Mouse (Mus musculus): ENCODE measurements around the gene Rab11fip2. TPM values are rescaled to one million over a fixed set of nuclear protein-coding genes. Genes with fewer than 3 reads are reported as not detected.

Gene Rab11fip2
- total and polyA plus RNA-seq, 3 experiments: 4.2 to 114 (median 4.9) TPM

GRCm38 (mm10) chr19:59887866-59888265, 55.6 kb downstream of the Rab11fip2 start:
- Histone ChIP-seq H3K79me2 (ENCODE audit: control insufficient read depth, insufficient read depth, low read length, poor library complexity) (no peaks in the 10 kb centered on the region), H3K4me1 (ENCODE audit: control insufficient read depth in 1 of 2, insufficient read depth in 2 of 2, low read length in 2 of 2) (no peaks in the 10 kb centered on the region), H3K27ac (ENCODE audit: control insufficient read depth, low read depth, low read length) (no peak overlapping the region), H3K9me3 (replicated peaks; ENCODE audit: insufficient read depth, low read length) (0 out of 2 replicates have a peak, but pooled peaks cover 1% of the 10 kb centered on the region), H3K36me3 (ENCODE audit: control insufficient read depth in 1 of 2, insufficient read depth in 2 of 2, low read length in 2 of 2) (no peaks in the 10 kb centered on the region), H3K9ac (ENCODE audit: control insufficient read depth, low read depth, low read length, poor library complexity, severe bottlenecking) (no peak overlapping the region), H3K27me3 (ENCODE audit: control insufficient read depth in 1 of 2, insufficient read depth in 2 of 2, low read length in 2 of 2) (no peaks in the 10 kb centered on the region; a peak in 1 of 4 replicates), H3K4me3 (ENCODE audit: control insufficient read depth in 1 of 2, insufficient read depth in 1 of 2, low read depth in 2 of 2, low read length in 2 of 2) (no peak overlapping the region)
- DNase-seq (ENCODE audit: low read depth, low spot score): no peak
- TF ChIP-seq KAT2A (conservative IDR thresholded peaks at IDR 0.05; ENCODE audit: low read depth, low read length): no peak
- no peak for TF ChIP-seq GATA1 (IDR thresholded peaks at IDR 0.05; ENCODE audit: low read depth, low read length)
- no peak for TF ChIP-seq ELF1 (IDR thresholded peaks at IDR 0.05; ENCODE audit: low read depth, low read length)
- no peak for TF ChIP-seq SMC3 (IDR thresholded peaks at IDR 0.05; ENCODE audit: low read depth, low read length)
- TF ChIP-seq TCF12 (IDR thresholded peaks at IDR 0.05; ENCODE audit: low read depth, low read length): no peak
- no peak for TF ChIP-seq POLR2AphosphoS2 (IDR thresholded peaks at IDR 0.05; ENCODE audit: low read length)
- no peak for TF ChIP-seq CHD1 (IDR thresholded peaks at IDR 0.05; ENCODE audit: low read depth, low read length)
- no peak for TF ChIP-seq HCFC1 (IDR thresholded peaks at IDR 0.05; ENCODE audit: low read depth, low read length)
- no peak for TF ChIP-seq UBTF (IDR thresholded peaks at IDR 0.05; ENCODE audit: borderline replicate concordance, insufficient read depth, low read depth, low read length)
- no peak for TF ChIP-seq MAX (IDR thresholded peaks at IDR 0.05; ENCODE audit: low read length)
- TF ChIP-seq SIN3A (IDR thresholded peaks at IDR 0.05; ENCODE audit: low read length): no peak

- Histone ChIP-seq H3K27me3 (ENCODE audit: control insufficient read depth in 1 of 2, insufficient read depth in 2 of 2, low read length in 2 of 2) (no peaks in the 10 kb centered on the region), H3K9me3 (replicated peaks; ENCODE audit: insufficient read depth, low read length) (0 out of 2 replicates have a peak, but pooled peaks cover 1% of the 10 kb centered on the region), H3K4me3 (ENCODE audit: control insufficient read depth in 1 of 2, insufficient read depth in 1 of 2, low read depth in 2 of 2, low read length in 2 of 2) (no peak overlapping the region), H3K36me3 (ENCODE audit: control insufficient read depth in 1 of 2, insufficient read depth in 2 of 2, low read length in 2 of 2) (no peaks in the 10 kb centered on the region), H3K79me2 (ENCODE audit: control insufficient read depth, insufficient read depth, low read length, poor library complexity) (no peaks in the 10 kb centered on the region), H3K27ac (ENCODE audit: control insufficient read depth, low read depth, low read length) (no peak overlapping the region), H3K4me1 (ENCODE audit: control insufficient read depth in 1 of 2, insufficient read depth in 2 of 2, low read length in 2 of 2) (no peaks in the 10 kb centered on the region), H3K9ac (ENCODE audit: control insufficient read depth, low read depth, low read length, poor library complexity, severe bottlenecking) (no peak overlapping the region)
- TF ChIP-seq CHD1 (IDR thresholded peaks at IDR 0.05; ENCODE audit: low read depth, low read length) (no peak), RAD21 (IDR thresholded peaks at IDR 0.05; ENCODE audit: low read depth, low read length) (no peak), SIN3A (IDR thresholded peaks at IDR 0.05; ENCODE audit: low read length) (no peak), POLR2AphosphoS2 (IDR thresholded peaks at IDR 0.05; ENCODE audit: low read length) (no peak), ZKSCAN1 (IDR thresholded peaks at IDR 0.05; ENCODE audit: low read depth, low read length) (no peak), ZC3H11A (IDR thresholded peaks at IDR 0.05; ENCODE audit: low read depth, low read length) (no peak), MAFK (IDR thresholded peaks at IDR 0.05; ENCODE audit: borderline replicate concordance, low read depth, low read length) (no peak), POLR2AphosphoS5 (IDR thresholded peaks at IDR 0.05; ENCODE audit: borderline replicate concordance, low read depth, low read length) (no peak), TCF12 (IDR thresholded peaks at IDR 0.05; ENCODE audit: low read depth, low read length) (no peak), MAZ (IDR thresholded peaks at IDR 0.05; ENCODE audit: low read depth, low read length) (no peak), POLR2A (IDR thresholded peaks at IDR 0.05; ENCODE audit: control insufficient read depth in 1 of 2, insufficient read depth in 1 of 2, low read depth in 1 of 2, low read length in 2 of 2, poor library complexity in 1 of 2) (no peak), RCOR1 (IDR thresholded peaks at IDR 0.05; ENCODE audit: low read depth, low read length) (no peak)
- DNase-seq (ENCODE audit: low read depth, low spot score): no peak
These were observed 58.2 kb downstream of the Rab11fip2 start for GRCm38 (mm10) chr19:59885301-59885700.

Measured in MEL (cell line).